Mouse (Mus musculus): ENCODE results near the gene C87977. TPM values are rescaled to one million over a fixed set of nuclear protein-coding genes. Genes with fewer than 3 reads are reported as not detected.
"Not testable (repeated sequence)": the region's sequence is repeated elsewhere in the genome, so short reads cannot be mapped to it uniquely, and the experiment has no call there.

Gene C87977
- not detected for total RNA-seq (2021)
- not detected in 2 replicates for polyA plus RNA-seq (2012; rRNA removed)
- long read RNA-seq: 0 reads

DNA sequence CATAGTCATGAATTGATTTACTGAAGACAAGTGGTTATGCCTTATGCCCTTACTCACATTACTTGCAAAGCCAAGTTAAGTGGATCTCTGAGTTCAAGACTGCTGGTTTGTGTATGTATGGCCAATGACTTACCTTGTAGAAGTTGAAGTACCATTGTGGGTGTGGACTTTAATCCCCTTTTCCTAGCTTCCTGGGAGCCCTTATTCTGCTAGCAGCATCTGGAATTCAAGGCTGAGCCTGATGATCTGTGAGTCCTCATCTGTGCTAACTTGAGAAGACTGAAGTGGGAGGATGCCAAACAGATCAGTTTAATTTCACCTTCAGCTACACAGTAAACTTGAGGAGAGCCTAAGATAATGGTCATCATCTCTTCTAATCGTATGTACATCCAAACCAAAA, at the start of gene C87977:
Gene C87977 (minus strand): TSS at position 101 of the 400 bp plus-strand sequence.
- not testable (repeated sequence) for DNase-seq

- not testable (repeated sequence) for DNase-seq
These were observed 41.6 kb upstream of the C87977 start for GRCm38 (mm10) chr4:144254768-144255167.

DNA sequence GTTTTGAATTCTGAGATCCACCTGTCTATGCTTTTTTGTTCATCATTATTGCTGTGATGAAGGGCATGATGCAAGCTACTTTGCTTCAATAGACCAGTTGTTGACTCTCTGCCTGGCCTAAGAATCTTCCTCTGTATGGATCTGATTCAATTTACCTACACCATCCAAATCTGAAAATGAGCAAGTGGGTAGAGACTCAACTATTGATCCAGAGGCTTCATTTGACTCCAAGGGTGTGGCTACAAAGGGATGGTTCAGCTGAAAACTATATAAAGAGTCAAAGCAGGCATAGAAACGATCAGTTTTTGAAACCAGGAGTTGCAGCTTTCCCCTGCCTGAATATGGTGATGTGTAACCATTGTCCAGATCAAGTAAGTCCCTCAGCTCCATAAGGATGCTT, 22.7 kb downstream of the C87977 start, which contains the start of gene Oog2:
Gene Oog2 (plus strand): TSS at position 301 of the 400 bp plus-strand sequence.
- DNase-seq: no peak

GRCm38 (mm10) chr4:144162563-144162962, 50.6 kb downstream of the C87977 start, which contains the start of gene Oog3:
TSS of gene Oog3 (minus strand) at chr4:144162663.
- no peak for DNase-seq

Other genes starting within 250 kb of the C87977 start
- gene Gm13101, start 246.4 kb downstream of the C87977 start, total RNA-seq (2021): not detected
- not detected in 2 replicates for gene Gm13101, start 246.4 kb downstream of the C87977 start, polyA plus RNA-seq (2012; rRNA removed)
- gene Pramef17, start 218.9 kb downstream of the C87977 start, total RNA-seq (2021): not detected
- gene Pramef17, start 218.9 kb downstream of the C87977 start, polyA plus RNA-seq (2012; rRNA removed): not detected in 2 replicates
- not detected for gene Pramel4, start 154.2 kb downstream of the C87977 start, total RNA-seq (2021)
- not detected in 2 replicates for gene Pramel4, start 154.2 kb downstream of the C87977 start, polyA plus RNA-seq (2012; rRNA removed)
- gene Gm13102, start 106.8 kb downstream of the C87977 start, total RNA-seq (2021): not detected
- not detected in 2 replicates for gene Gm13102, start 106.8 kb downstream of the C87977 start, polyA plus RNA-seq (2012; rRNA removed)
- gene Oog3, start 50.7 kb downstream of the C87977 start, total RNA-seq (2021): not detected
- gene Oog3, start 50.7 kb downstream of the C87977 start, polyA plus RNA-seq (2012; rRNA removed): not detected in 2 replicates
- gene Oog2, start 22.6 kb downstream of the C87977 start, total RNA-seq (2021): not detected
- gene Oog2, start 22.6 kb downstream of the C87977 start, polyA plus RNA-seq (2012; rRNA removed): not detected in 2 replicates
- not detected for gene Pramel5, start 67.2 kb upstream of the C87977 start, total RNA-seq (2021)
- gene Pramel5, start 67.2 kb upstream of the C87977 start, polyA plus RNA-seq (2012; rRNA removed): not detected in 2 replicates
- not detected for gene Gm13128, start 116.9 kb upstream of the C87977 start, total RNA-seq (2021)
- gene Gm13128, start 116.9 kb upstream of the C87977 start, polyA plus RNA-seq (2012; rRNA removed): not detected in 2 replicates
- gene Gm13119, start 144.6 kb upstream of the C87977 start, total RNA-seq (2021): not detected
- gene Gm13119, start 144.6 kb upstream of the C87977 start, polyA plus RNA-seq (2012; rRNA removed): not detected in 2 replicates
- not detected for gene Pramef20, start 164.6 kb upstream of the C87977 start, total RNA-seq (2021)
- not detected in 2 replicates for gene Pramef20, start 164.6 kb upstream of the C87977 start, polyA plus RNA-seq (2012; rRNA removed)
- not detected for gene Pramef12, start 195.1 kb upstream of the C87977 start, total RNA-seq (2021)
- not detected in 2 replicates for gene Pramef12, start 195.1 kb upstream of the C87977 start, polyA plus RNA-seq (2012; rRNA removed)
- gene 1700012P22Rik, start 225.5 kb upstream of the C87977 start, total RNA-seq (2021): not detected
- gene 1700012P22Rik, start 225.5 kb upstream of the C87977 start, polyA plus RNA-seq (2012; rRNA removed): not detected in 2 replicates
- gene Gm9944, start 240.0 kb upstream of the C87977 start, total RNA-seq (2021): not detected
- gene Gm9944, start 240.0 kb upstream of the C87977 start, polyA plus RNA-seq (2012; rRNA removed): not detected in 2 replicates

Data from adrenal gland, adult 2 months (tissue).